ENCODE assay signal across 15 mouse cellular contexts in genomic region chr10:40124096-40124495, GRCm38 (mm10).
"Had no signal": no experiment of that assay in that cellular context is flagged by ENCODE, and none has a peak within 500 bp of the region (broad histone marks: within the 10 kb centered on the region; RNA-seq: fewer than 3 reads in every experiment).

No protein-coding gene starts in this region.

- H3K4me1 ChIP-seq: limb, embryonic 15.5 days; neural tube, embryonic 15.5 days had no signal

- ATAC-seq: intestine, postnatal 0 days had no signal

- H3K4me3 ChIP-seq: limb, embryonic 15.5 days; midbrain, embryonic 10.5 days; myocyte; neural tube, embryonic 15.5 days had no signal

- DNase-seq: kidney, adult 8-10 months; kidney, postnatal 25 days; lung, embryonic 14.5 days; lung, postnatal 10 days; lung, postnatal 4 days; midbrain, embryonic 14.5 days; right cerebral cortex, postnatal 4 days; spleen, adult 18-20 months; thymus, adult 18-20 months; thymus, postnatal 14 days had no signal

- H3K27ac ChIP-seq: limb, embryonic 15.5 days; midbrain, embryonic 10.5 days; neural tube, embryonic 15.5 days had no signal

- H3K9me3 ChIP-seq: limb, embryonic 15.5 days; midbrain, embryonic 10.5 days; neural tube, embryonic 15.5 days had no signal

- H3K9ac ChIP-seq: limb, embryonic 15.5 days; lung, embryonic 14.5 days; neural tube, embryonic 15.5 days had no signal

- H3K27me3 ChIP-seq: limb, embryonic 15.5 days; neural tube, embryonic 15.5 days had no signal

- H3K36me3 ChIP-seq: limb, embryonic 15.5 days; midbrain, embryonic 10.5 days; neural tube, embryonic 15.5 days had no signal

- H3K4me2 ChIP-seq: limb, embryonic 15.5 days; lung, embryonic 14.5 days; neural tube, embryonic 15.5 days had no signal
